Mouse (Mus musculus) ES-Bruce4 (cell line): Measurements from ENCODE around the gene Cdc42ep1. TPM values are rescaled to one million over a fixed set of nuclear protein-coding genes. Genes with fewer than 3 reads are reported as not detected.
A peak's percentile ranks its signal among the peaks of the same experiment; 100 is the strongest.

Experiments used
- H3K27ac ChIP-seq: 2 replicates; pipeline ENCODE4 v1.5.1; 2012; ENCODE audit warnings: low read length, inconsistent platforms; ENCODE audit not compliant: insufficient read depth
- H3K27me3 ChIP-seq: 2 replicates; pipeline ENCODE4 v1.6.1; 2012; ENCODE audit warnings: mild to moderate bottlenecking, low read length, inconsistent platforms; ENCODE audit not compliant: control insufficient read depth, poor library complexity, insufficient read depth, severe bottlenecking
- H3K36me3 ChIP-seq: 2 replicates; pipeline ENCODE4 v1.6.1; 2012; ENCODE audit warnings: inconsistent platforms, mild to moderate bottlenecking, low read length, moderate library complexity; ENCODE audit not compliant: control insufficient read depth, poor library complexity, insufficient read depth, severe bottlenecking
- H3K4me1 ChIP-seq: one replicate; pipeline ENCODE4 v1.8.1; 2011; ENCODE audit warnings: low read length; ENCODE audit not compliant: control insufficient read depth, insufficient read depth
- H3K4me3 ChIP-seq: 2 replicates; pipeline ENCODE4 v1.5.1; 2011; ENCODE audit warnings: low read depth, mild to moderate bottlenecking, low read length
- H3K9ac ChIP-seq: 2 replicates; pipeline ENCODE4 v1.6.1; 2012; ENCODE audit warnings: low read depth, mild to moderate bottlenecking, inconsistent platforms; ENCODE audit not compliant: poor library complexity, severe bottlenecking
- H3K9me3 ChIP-seq: replicated peaks from 2 replicates; pipeline ENCODE4 v1.6.1; 2012; ENCODE audit warnings: mild to moderate bottlenecking, low read length, inconsistent platforms; ENCODE audit not compliant: control insufficient read depth, poor library complexity, insufficient read depth, severe bottlenecking
- CTCF ChIP-seq: IDR thresholded peaks from one replicate; pipeline ENCODE4 v1.8.1; 2011; ENCODE audit warnings: low read depth, low read length
- EP300 ChIP-seq: IDR thresholded peaks from 2 replicates; pipeline ENCODE4 v1.6.1; 2011; ENCODE audit warnings: low read depth, low read length; ENCODE audit not compliant: insufficient read depth
- POLR2A ChIP-seq: IDR thresholded peaks from one replicate; pipeline ENCODE4 v1.8.1; 2011; ENCODE audit warnings: low read length; ENCODE audit not compliant: insufficient read depth
- polyA plus RNA-seq: library from polyadenylated mRNA; stranded (reverse); fragments of >200 nt; gene quantifications from 2 replicates; pipeline ENCODE4 v1.2.4, GENCODE M21; 2011; ENCODE audit warnings: low read depth; ENCODE audit not compliant: missing spikeins, insufficient read depth, insufficient read length

Cdc42ep1 gene
- polyA plus RNA-seq, 1 experiment = 9.2 TPM

DNA sequence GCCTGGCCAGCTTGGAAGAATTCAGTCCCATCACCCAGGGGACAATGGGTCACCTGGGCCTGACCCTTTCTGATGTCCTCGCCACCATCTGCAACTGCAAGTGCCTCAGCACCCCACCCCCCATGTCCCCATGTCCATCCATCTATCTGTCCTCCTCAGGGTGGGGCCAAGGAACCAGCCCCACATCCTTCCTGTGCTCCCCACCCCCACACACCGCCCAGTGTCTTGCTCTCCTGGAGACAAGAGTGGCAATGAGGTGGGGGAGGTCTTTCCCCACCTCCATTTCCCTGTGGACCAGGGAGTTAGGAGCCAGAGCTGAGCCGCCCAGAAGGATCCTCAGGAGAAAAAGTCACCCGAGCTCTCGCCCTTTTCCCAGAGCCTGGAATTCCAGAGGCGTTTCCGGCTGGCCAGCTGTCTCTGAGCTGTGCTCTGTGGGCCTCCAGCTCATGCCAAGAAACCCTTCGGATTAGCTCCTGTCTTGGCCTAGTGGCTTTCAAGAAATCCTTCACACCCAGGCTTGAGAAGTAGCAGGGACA is 6.3 kb upstream of the Cdc42ep1 start:
- Histone ChIP-seq H3K27me3 (no peaks in the 10 kb centered on the region), H3K4me1 (peaks cover 10% of the 10 kb centered on the region), H3K9ac (no peak overlapping the region), H3K36me3 (no peaks in the 10 kb centered on the region), H3K9me3 (no peaks in the 10 kb centered on the region), H3K4me3 (no peak overlapping the region), H3K27ac (no peak overlapping the region)
- TF ChIP-seq CTCF (no peak), POLR2A (no peak), EP300 (no peak)

GRCm38 (mm10) chr15:78839744-78840143 is 2.7 kb upstream of the Cdc42ep1 start:
- H3K9me3 ChIP-seq = no peaks in the 10 kb centered on the region
- peaks cover 10% of the 10 kb centered on the region for H3K4me1 ChIP-seq
- no peak overlapping the region for H3K4me3 ChIP-seq
- no peaks in the 10 kb centered on the region for H3K36me3 ChIP-seq
- H3K27ac ChIP-seq = no peak overlapping the region
- H3K9ac ChIP-seq = no peak overlapping the region
- TF ChIP-seq EP300 (0 out of 2 replicates have a peak, but pooled peaks have one; percentile 6), CTCF (no peak), POLR2A (no peak)
- 0 out of 2 replicates have a peak, but pooled peaks cover 5% of the 10 kb centered on the region for H3K27me3 ChIP-seq

DNA sequence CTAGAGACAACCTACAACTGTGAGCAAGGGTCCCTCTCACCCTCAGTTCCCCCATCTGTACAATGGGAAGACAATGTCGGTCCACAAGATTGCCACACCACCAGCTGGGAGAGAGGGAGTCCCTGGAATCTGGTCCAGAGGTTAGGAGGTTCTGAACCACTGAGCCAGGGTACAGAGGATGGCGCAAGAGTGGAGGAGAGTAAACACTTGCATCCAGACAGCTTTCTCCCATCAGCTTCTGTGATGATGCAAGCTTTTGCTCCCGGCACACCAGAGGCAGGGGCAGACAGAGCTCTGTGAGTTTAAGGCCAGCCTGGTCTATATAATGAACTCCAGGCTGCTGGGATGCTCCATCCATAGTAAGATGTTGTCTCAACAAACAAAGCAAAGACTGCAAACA is 2.2 kb upstream of the Cdc42ep1 start:
- no peak overlapping the region for H3K27ac ChIP-seq
- H3K27me3 ChIP-seq = 0 out of 2 replicates have a peak, but pooled peaks cover 5% of the 10 kb centered on the region
- no peaks in the 10 kb centered on the region for H3K9me3 ChIP-seq
- no peak overlapping the region for H3K4me3 ChIP-seq
- H3K4me1 ChIP-seq = peaks cover 9% of the 10 kb centered on the region
- no peak overlapping the region for H3K9ac ChIP-seq
- no peaks in the 10 kb centered on the region for H3K36me3 ChIP-seq
- TF ChIP-seq EP300 (no peak), CTCF (no peak), POLR2A (no peak)

DNA sequence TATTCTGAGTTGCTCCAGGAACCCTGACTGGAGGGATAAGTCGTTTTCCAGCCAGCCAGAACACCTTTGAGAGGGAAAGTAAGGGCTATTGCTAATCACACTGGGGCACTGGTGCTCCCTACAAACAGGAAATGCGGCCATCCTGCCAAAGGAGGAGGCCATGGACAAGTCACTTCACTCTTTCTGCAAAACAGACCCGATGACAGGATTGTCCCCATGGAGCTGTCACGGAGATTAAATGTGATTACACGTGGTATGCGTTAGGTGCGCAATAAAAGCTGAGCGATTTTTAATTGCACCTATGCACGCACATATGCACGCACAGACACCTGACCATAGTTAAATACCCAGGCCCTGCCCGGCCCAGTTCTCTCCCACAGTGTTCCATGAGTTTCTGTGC is 1.7 kb upstream of the Cdc42ep1 start:
- Histone ChIP-seq H3K36me3 (no peaks in the 10 kb centered on the region), H3K27me3 (0 out of 2 replicates have a peak, but pooled peaks cover 5% of the 10 kb centered on the region), H3K4me1 (peaks cover 6% of the 10 kb centered on the region), H3K9ac (no peak overlapping the region), H3K27ac (no peak overlapping the region), H3K9me3 (no peaks in the 10 kb centered on the region), H3K4me3 (no peak overlapping the region)
- TF ChIP-seq EP300 (no peak), POLR2A (no peak), CTCF (no peak)

DNA sequence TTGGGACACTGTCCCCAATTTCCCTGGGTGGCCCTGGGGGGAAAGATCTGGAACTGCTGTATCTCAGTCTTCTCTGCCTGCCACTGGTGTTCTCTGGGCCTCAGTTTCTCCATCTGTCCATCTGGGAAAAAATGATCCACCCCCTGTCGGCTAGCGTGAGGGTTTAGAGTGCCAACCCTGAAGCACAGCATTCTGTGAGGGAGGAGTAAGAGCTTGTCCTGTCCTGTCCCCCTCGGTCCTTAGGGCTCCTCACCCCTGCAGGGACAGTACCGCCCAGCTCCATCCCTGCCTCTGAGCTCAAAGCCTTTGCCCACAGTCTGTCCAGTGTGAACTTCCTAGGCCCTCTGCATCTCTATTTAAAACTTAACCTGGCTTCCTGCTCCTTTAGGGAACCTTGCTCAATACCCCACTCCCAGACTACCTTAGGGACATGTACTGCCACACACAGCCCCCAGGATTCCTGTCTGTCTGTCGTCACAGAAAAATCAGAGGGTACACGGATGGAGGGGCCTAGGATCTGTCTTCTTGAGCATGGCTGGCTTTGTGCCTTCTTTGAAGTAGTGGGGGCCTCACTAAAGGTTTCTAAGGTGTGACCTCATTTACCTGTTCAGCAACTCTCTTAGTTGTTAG is 1.1 kb upstream of the Cdc42ep1 start:
- TF ChIP-seq POLR2A (no peak), CTCF (no peak), EP300 (no peak)
- Histone ChIP-seq H3K9ac (no peak overlapping the region), H3K9me3 (no peaks in the 10 kb centered on the region), H3K4me3 (no peak overlapping the region), H3K27ac (no peak overlapping the region), H3K36me3 (no peaks in the 10 kb centered on the region), H3K27me3 (0 out of 2 replicates have a peak, but pooled peaks cover 5% of the 10 kb centered on the region), H3K4me1 (peaks cover 6% of the 10 kb centered on the region)
